Mouse (Mus musculus) G1E (cell line): ENCODE results near the gene Ppp2r5e.

Experiments
- CTCF ChIP-seq: IDR thresholded peaks from 2 replicates; pipeline ENCODE4 v1.5.1; 2012; ENCODE audit warnings: low read depth, low read length, inconsistent platforms, mixed read lengths
- GATA1 ChIP-seq: IDR thresholded peaks from 2 replicates; pipeline ENCODE4 v1.6.1; 2012; ENCODE audit warnings: borderline replicate concordance, low read length, inconsistent platforms, mixed read lengths
- POLR2AphosphoS5 ChIP-seq: IDR thresholded peaks from 2 replicates; pipeline ENCODE4 v1.6.1; 2012; ENCODE audit warnings: low read depth, low read length, inconsistent platforms; ENCODE audit not compliant: insufficient replicate concordance
- TAL1 ChIP-seq: conservative IDR thresholded peaks from 2 replicates; pipeline ENCODE4 v1.6.1; 2012; ENCODE audit warnings: low read depth, low read length, inconsistent platforms, mixed read lengths

- TF ChIP-seq GATA1 (no peak), CTCF (no peak), POLR2AphosphoS5 (no peak), TAL1 (no peak)
These were observed 17.0 kb downstream of the Ppp2r5e start for GRCm38 (mm10) chr12:75579076-75579475.
